Mouse (Mus musculus) kidney, adult 2 months (tissue): ENCODE measurements around the gene Egr2.

Experiments
- CTCF ChIP-seq: fragments of 200-500 bp; conservative IDR thresholded peaks from 2 replicates; pipeline ENCODE4 v1.5.1; 2011; ENCODE audit warnings: low read depth, mild to moderate bottlenecking, control low read depth, low read length, moderate library complexity, mixed read lengths; ENCODE audit not compliant: insufficient read depth, insufficient read length
- POLR2A ChIP-seq: fragments of 200-500 bp; IDR thresholded peaks from one replicate; pipeline ENCODE4 v1.6.1; 2011; ENCODE audit warnings: low read depth, low read length, control low read depth

DNA sequence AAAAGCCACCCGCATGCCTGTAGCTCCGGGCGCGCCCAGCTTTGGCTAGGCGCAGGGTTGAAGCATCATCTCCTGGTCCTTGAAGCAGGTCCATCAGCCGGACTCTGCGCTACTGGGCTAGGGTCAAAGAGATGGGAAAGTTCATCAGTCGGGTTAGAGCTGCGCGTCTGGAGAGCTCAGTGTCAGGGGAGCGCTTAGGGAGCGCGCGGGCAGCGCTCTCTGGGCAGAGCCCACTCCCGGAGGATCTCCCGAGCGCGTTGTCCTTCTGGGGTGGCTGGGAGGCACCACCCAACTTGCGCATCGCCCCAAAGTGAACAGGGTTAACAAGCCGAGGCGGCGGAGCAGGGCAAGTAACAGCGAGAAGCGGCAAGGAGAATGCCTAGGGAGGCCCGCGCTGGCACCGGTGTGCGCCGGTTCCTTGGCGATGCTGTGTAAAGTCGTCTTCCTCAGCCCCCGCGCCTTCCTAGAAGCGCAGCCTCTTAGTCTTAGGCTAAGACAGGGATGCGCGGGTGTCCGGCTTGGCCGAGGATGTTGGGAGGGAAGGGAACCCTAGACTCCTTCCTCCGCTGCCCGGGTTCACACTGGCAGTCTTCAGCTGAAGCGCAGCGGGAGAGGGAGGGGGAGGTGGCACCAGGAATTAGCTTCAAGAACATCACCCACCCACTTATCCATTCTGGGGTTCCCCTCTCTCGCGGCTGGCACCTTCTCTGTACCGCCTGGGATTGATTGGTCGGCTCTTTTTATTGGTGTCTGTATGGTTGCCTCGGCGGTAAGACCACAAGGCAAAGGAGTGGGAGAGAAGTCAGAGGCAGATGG, 3.5 kb downstream of the Egr2 start:
- no peak for TF ChIP-seq CTCF
- no peak for TF ChIP-seq POLR2A
